Mouse (Mus musculus) adipocyte (in vitro differentiated cells): ENCODE results near the gene Wfdc12.
"Not testable (repeated sequence)": the region's sequence is repeated elsewhere in the genome, so short reads cannot be mapped to it uniquely, and the experiment has no call there.

Source experiments
- DNase-seq: peaks from one replicate; pipeline ENCODE4 v3.0.0-alpha.2; 2016; ENCODE audit warnings: low spot score

Gene Wfdc12

DNA sequence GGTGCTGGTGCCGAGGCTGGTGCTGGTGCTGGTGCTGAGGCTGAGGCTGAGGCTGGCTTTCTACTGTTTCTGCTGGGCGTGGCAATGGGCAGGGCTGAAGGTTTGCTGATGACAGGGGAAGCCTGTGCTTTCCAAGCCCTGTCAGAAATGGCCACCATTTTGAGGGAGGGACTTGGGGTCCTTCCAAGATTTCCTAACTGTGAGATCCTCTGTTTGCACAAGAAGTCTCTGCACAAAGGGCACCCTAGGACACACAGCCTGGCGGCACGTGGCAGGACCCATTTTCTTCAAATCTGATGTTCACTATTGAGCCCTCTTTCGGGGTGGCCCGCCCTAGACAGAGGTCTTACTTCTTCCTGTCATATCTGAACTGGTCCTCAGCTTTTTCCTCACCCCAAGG, at the start of gene Wfdc12:
Wfdc12 (minus strand) TSS at position 33 of the 400 bp plus-strand sequence.
- peak; percentile 78 for DNase-seq

DNA sequence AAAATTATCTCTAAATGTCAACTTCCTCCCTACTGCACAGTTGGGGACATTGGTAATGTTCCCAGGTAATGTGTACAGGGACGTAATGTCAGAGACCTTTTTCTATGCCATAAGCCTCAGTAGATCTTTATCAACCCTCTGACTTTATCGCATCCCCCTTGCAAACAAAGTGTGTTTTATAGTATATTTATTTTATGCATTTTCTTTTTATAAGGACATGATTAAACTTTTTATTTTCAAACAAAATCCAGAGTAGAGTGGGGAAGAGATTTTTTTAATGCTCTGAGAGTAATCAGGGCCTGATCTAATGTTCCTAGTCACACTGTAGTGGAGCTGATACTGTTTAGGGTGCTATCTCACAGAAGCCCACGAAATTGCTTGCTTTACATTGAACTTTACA, 48.0 kb upstream of the Wfdc12 start, which contains the start of gene Svs2:
Svs2 (minus strand) TSS at position 101 of the 400 bp plus-strand sequence.
- no peak for DNase-seq

DNA sequence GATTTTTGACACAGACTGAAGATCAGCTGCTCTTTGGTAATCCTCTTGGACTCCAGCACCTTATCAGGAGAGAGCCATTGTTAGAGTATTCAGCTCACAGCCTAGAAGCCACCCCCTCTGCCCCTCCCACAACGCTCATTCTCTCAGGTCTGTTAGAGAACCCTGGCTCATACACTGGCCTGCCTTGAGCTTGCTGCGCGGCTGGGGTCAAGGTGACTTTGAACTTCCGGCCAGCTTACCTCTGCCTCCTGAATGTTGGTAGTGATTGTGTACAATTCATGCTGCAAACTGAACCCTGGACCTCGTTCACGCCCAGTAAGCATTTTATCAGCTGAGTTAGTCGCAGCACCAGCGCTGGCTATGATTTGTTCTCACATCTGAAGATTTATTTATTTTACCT, 42.3 kb upstream of the Wfdc12 start:
- no peak for DNase-seq

DNA sequence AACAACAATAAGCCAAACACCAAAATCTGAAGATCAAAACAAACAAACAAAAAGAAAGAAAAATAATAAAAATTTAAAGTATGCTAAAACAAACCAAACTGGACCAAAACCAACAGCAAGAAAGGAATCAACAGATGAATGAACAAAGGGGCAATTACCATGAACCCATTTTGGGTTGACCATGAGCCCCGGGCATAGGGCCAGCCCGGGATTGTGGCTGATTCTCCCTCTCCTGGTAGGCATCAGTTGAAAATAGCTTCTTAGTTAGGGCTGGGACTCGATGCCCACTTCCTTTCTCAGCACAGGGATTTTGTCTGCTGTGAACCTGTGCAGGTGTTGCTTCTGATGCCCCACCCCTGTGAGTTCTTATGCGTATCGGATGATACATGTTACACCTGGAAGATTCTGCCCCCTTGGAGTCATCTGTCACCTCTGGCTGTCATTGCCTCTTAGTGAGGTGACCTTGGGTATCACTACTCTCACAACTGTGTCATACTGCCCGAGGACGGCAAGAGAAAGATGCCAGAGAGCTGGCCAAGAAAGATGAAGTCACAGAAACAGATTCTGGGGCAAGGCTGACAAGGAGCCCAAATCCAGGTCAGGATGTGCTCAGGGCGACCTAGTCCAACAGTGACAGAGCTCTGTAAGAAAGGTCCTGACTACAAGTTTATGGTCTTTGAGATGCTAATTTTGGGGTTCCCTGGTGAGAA, 38.1 kb upstream of the Wfdc12 start:
- DNase-seq: no peak

DNA sequence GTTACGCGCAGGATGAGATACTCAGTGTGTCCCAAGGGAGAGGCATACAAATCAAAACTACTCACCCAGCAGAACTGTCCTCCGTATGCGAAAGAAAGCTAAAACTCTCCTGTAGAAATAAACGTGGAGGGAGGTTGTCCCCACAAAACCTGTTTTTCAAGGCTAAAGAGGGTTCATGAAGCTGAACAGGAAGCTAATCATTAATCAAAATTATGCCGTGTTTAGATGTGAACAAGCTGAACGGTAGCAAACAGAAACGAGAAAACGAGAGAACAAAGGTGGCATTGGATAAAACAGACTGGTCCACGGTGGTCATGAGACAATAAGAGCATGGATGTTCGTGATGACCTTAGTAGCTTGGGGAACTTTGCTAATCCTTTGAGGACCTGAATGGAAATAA, 31.1 kb upstream of the Wfdc12 start, which contains the start of gene Wfdc15b:
Wfdc15b (minus strand) TSS at position 139 of the 400 bp plus-strand sequence.
- no peak for DNase-seq

DNA sequence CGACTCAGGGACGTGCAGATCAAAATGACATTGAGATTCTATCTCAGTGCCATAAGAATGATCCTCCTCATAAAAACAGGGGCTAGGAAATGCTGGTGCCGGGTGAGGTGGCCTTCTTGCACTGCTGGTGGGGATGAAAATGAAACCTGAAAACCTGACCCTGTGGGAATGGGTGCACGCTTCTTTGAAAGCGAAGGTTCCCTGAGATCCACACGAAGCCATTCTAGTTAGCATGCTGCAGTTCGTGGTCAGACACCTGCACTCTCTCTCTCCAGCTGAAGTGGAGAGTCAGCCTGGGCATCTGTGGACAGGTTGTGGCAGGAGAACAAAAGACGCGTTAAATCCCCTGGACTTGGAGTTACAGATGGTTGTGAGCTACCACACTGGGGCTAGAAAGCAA, 28.9 kb upstream of the Wfdc12 start:
- no peak for DNase-seq

DNA sequence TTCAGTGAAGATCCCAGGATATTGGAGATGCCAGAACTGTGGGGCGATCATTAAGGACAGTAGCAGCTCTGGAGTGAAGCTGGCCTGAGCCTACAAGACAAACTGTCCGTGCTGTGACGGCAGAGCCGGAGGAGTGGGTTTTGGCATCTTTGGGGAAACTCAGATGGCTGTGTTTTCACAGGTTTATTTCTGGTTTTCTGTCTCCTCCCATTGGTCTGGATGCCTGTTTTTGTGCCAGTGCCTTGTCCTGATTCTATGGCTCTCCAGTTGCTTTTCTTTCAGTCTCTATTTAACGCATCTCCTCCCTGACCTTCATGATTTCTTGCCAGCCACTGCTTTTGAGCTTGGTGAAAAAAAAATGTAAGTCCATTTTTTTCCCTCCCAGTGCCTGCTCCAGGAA, 22.3 kb upstream of the Wfdc12 start:
- DNase-seq: no peak

DNA sequence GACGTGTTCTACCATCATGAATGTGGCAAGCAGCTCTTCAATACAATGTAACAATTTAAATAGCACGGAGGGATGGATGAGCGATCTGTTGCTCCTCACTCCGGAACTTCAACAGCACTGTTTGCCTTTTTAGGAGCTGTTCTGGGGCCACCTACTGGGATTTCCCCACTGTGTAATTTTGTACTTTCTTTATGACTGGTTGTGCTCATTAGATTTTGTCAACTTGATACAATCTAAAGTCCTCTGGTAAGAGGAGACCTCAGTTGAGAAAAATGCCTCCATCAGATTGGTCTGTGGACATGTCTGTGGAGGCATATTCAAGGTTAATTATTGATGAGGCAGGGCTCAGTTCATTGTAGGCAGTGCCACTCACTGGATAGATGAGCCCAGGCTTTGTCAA, 20.5 kb upstream of the Wfdc12 start:
- no peak for DNase-seq

DNA sequence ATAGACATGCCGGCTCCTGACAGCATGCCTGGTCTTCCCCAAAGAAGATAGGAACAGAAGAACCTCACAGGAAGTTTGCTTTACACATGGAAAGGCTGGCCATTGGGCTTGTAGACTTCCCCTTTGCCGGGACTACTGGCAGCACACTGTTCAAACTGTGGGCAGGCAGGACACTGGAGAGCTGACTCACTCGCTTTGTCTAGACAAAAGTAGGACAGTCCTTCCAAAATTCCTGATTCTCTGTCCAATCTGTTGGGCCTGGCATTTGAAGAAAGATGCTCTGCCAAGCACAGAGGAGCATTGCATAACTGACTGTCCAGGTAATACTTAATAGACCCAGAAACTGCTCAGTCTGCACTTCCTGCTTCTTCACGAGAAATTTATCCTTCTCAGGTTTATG, 16.3 kb upstream of the Wfdc12 start:
- no peak for DNase-seq

DNA sequence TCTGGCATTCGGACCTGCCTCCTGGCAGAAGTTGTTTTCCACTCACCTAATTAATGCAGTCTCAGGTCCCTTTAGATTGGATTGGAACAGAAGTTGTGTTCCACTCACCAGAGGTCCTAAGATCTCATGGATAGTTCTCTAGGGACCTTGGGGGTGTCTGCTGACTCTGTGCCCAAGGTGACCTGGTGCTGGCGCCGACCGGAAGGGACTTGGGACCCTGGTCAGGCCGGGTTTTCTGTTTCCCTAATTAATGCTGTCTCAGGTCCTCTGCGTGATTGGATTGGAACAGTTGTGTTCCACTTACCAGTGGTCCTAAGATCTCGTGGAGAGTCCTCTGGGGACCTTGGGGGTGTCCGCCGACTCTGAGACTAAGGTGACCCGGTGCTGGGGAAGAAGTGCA, 15.6 kb upstream of the Wfdc12 start:
- DNase-seq: not testable (repeated sequence)

DNA sequence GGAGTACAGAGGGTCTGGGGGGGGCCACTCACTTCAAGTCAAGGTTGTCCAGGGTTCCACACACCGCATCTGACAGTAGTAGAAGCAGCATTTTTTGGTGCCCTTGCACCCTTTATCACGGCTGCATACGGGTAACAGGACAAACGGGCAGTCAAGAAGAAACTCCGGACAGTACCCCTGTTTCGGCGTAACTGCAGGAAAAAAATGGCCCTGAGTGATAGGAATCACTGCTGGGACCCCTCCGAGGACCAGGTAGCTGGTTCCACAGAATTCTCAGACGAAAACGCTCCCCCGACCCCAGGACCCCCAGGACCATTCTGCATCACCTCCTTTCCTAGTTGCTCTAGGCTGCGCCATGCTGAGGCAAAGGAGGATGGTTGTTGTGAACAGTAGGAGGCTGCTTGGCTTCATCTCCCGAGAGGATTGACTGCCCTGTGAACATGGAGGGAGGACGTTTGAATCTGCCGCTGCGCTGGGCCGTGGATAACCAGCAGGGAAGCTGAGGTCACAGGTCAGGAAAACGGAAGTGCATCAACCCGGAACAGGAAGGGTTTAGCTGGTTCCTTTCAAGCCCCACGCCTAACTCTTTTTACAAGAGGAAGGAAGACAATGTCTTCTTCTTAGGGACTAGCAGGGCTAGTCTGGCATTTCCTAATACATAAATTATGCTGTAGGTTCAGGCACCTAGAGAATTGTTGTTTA, 9.4 kb upstream of the Wfdc12 start, which contains the start of gene Wfdc15a:
Wfdc15a (minus strand) TSS at position 505 of the 702 bp plus-strand sequence.
- DNase-seq: no peak

DNA sequence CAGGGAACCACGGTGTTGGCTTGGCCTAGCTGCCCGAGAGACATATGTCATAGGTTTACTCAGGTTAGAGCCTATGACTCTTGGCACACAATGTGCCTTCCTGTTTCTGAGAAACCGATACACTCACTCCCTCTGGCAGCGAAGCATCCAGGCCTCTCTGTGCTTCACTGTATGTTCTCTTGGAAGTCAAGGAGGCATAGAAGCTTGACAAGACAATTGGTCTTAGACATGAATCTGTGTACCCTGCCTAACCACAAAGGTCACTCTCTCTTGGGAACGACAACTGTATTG, 6.2 kb upstream of the Wfdc12 start:
- peak; percentile 24 for DNase-seq

DNA sequence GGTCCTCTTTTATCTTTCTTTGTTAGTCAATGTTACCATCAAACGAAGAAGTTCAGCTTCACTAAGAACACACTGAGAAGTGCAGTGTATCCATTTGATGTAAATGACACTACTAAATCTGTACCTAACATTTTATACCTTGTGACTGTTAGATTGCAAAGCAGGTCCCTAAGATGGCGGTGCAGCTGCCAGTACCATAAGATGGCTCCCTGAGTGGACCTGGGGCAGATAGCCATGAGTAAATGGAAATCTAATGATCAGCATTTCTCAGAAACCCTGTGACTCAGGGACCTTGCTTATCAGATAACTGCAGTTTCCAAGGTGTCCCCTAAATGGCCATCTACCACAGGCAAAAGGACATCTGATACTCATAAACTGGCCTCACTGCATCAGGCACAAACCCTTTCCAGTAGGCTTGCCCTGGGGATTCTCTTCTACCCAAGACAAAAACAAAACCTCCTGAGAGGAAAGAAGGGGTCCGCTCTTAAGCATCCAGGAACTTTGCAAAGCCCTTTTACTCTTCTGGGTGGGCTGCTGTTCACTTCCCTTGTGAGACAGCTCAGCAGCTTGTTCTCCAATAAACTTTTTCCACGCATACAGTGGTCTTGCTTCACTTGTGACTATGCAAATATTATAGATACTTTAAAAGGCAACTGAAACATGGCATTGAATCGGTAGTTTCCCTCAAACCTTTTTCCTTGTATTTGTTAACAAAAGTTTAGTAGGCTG, 5.7 kb upstream of the Wfdc12 start:
- DNase-seq: no peak

DNA sequence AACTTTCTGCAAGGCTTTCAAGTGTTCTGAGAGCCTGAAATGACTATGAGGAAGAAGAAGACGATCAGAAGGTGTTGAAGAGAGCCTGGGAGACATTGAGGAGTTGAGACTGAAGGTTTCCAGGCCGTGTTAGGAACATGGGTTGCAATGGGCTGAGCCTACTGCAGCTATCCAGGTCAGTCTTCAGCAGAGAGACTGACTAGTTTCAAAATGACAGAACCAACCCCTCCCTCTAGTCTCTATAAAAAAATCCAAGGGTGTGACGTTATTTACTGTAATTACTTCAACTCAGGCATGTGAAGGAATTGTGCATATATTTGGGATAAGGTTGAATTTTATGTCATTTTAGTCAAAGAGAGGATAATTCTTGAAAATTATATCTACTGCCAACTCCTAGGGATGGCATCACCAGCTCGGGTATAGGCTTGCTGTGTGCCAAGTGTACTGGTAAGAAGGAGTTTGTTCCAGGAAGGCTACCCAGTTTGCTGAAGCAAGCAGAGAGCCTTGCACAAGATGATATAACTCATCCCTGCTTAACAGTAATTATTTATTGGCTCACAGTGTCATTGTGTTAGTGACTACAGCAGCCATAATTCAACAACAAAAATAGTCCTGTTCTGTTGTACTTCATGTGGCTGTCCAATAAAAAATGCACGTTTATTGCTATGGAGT, 4.7 kb upstream of the Wfdc12 start:
- DNase-seq: peak; percentile 84

DNA sequence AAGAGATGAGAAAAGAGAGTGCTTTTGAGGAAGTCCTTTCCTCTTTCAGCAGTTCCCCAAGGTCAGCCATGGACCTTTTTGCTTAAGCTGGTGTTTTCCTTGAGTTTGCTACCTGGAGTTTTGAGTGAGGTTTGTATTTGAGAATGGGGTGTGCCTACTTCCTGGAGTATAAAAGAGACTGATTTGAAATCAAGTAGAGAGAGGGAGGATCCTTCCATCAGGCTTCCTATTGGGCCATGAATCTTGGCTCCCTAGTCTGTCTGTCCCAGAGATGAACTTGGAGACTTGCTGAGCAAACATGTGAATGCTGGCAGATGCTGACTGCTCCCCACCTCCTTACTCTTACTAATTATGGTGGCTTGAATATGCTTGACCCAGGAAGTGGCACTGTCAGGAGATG, 1.9 kb upstream of the Wfdc12 start:
- DNase-seq: no peak

DNA sequence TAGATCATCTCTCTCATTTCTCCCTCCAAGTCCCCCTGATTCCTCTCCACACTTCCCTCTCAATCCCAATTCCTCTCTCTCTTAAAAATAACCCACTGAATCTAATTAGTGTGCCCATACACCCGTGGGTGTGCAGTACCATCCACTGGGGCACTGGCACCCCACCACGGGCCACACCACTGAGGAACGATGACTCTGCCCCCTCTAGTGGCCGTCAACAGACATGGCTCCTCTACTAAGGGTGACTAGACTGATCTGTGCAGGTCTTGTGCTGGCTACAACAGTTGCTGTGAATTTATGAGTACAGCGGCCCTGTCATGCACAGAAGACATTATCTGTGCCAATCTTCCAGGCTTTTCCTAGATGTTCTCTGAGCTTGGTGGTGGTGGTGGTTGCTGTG, 1.7 kb downstream of the Wfdc12 start:
- DNase-seq: no peak

DNA sequence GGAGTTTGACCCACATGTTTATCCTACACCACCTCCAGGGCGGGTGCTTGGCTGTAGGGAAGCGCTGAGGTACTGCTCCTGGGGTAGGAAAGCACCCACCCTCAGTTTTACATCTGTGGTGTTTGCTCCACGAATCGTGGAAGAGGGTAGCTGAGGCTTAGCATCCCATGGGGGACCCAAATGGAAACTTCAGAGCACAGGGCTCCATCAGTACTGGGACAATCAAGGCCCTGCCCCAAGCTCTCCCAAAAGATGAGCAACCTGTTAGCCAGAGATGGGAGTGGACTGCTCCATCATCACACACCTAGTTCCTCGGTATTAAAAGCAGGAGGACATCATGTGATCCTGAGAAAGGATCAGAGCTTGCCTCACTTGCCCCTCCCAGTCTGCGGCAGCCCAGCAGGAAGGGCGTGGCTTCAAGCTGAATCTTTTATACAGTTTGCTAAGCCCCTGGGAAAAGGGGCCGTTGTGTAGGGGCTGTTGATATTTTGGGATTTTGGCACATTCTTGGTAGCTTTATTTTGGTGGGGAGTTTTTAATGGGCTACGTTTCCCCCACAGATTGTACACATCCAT, 6.2 kb downstream of the Wfdc12 start:
- no peak for DNase-seq

DNA sequence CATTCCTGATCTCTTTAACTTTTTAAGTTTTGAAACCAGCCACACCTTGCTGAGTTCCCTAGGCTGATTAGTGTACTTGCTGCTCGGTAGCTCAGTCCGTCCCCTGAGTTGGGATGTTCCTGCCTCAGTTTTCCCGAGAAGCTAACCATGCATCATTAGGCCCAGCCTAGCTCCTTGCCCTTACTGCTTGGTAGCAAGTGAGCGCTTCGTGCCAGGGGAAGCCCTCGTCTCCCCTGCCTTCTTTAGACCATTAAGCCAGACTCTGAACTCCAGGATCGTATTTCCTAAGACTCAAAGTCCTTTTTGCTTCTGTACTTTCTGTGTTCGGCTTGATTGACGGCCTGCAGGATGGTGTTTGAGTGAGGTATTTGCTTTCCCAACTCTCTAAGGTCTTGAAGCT, 7.1 kb downstream of the Wfdc12 start:
- no peak for DNase-seq

DNA sequence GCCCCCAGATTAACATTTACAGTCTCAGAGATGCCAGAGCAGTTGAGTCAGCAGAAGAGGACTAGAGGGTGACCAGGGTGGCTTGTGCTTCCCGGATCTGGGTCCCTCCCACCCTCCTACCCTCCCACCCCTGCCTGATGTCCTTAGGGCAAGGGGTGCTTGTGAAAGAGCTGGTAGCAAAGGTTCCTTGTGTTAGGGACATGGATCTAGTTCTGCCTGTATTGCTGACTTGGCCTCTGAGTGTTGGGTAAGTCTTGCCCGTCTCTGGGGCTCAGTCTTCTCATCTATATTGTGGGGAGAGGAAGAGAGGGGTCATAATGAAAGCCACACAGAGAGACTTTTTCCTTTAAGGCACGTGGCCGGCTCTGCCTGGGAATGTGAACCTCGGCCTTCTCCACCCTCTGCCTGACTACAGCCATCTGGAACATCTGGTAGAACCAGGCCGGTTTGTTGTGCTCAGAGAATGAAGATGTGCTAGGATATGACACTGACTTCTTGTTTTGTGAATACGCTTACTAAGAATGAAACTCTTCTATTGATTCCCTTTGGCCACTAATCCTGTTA, 7.6 kb downstream of the Wfdc12 start, which contains the start of gene Wfdc5:
Wfdc5 (minus strand) TSS at position 51 of the 564 bp plus-strand sequence.
- DNase-seq: no peak

DNA sequence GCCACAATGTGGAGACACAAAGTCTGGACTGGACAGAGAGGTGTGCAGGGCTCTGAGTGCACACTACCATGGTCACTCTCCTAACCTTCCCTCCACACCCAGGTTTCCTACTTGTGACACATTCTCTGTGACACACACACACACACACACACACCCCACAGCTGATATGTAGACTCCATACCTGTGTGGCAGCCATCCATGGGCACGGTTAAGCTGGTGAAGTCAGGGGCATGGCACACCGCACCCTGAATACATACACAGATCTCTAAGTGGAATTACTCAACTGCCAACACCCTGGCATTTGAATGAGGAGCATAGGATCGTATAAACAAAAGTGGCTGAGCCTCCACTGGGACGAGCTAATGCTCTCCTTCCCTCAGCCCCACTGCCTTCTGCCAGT, 9.6 kb downstream of the Wfdc12 start:
- no peak for DNase-seq

DNA sequence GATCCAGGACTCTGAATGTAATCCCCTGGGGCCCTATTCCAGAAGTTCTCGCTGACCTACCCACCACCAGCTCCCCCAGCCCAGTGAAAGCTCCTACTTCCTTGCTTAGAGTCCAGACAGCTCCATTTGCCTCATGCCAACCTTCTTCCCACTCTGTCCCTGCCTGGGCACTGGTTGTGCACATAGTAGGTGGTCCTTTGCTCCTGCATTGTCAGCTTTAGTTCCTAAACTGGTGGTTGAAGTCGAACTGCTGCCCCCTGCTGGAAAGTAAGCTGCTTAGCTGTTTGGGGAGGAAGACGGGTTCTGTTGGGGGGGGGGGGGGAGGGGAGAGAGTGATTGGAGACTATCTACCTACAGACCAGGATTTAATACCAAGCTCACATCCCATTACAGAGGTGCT, 10.3 kb downstream of the Wfdc12 start:
- DNase-seq: peak; percentile 47

DNA sequence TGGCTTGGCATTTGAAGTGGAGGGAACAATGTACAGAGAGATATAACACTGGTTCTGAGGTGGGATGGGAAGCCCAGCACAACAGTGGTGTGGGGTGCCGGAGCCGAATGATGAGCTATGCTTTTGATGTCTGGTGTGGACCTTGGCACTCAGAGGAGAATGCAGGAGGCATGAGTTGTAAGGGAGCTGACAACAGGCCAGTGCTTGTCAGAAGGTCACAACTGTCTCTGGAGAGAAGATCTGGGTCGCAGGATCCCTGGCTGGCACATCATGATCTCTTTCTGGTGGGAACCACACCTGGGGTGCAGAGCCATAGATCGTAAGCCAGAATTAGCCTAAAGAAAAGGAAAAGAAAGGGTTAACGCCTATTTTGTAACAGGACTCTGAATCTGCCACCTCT, 12.6 kb downstream of the Wfdc12 start:
- DNase-seq: no peak
